Mouse (Mus musculus) lung, adult 2 months (tissue): ENCODE data around the gene Tbcel.

Experiments used
- CTCF ChIP-seq: fragments of 200-500 bp; IDR thresholded peaks from 2 replicates; pipeline ENCODE4 v1.5.1; 2011; ENCODE audit warnings: mild to moderate bottlenecking, low read length, control low read depth; ENCODE audit not compliant: insufficient read depth
- POLR2A ChIP-seq: fragments of 200-500 bp; IDR thresholded peaks from 2 replicates; pipeline ENCODE4 v1.6.1; 2011; ENCODE audit warnings: low read depth, mild to moderate bottlenecking, control low read depth, low read length, borderline replicate concordance; ENCODE audit errors: extremely low read depth

DNA sequence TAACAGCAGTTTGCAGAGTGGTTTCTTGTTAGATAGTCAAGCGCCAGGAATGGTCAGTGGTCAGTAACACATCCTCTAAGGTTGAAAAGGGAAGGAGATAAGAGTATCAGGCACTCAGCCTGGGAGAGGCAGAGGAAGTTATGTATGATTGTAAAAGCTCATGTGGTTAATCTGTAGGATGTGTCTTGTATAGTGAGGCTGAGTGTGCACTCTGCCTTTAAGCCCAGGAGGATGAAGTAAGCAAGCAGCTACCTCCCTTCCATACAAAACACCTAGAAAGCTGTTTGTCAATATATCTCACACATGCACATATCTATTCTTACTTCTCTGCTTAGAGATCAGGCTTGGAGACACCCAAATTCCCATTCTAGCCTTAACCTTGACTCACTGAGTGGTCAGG lies 47.6 kb upstream of the Tbcel start:
- TF ChIP-seq CTCF (no peak), POLR2A (no peak)
